Mouse (Mus musculus) olfactory bulb, adult 2 months (tissue): ENCODE measurements around the gene Farp2. TPM values are rescaled to one million over a fixed set of nuclear protein-coding genes. Genes with fewer than 3 reads are reported as not detected.

ENCODE experiments used
- H3K27ac ChIP-seq: fragments of 200-500 bp; 2 replicates; pipeline ENCODE4 v1.5.1; 2012; ENCODE audit warnings: low read depth, low read length; ENCODE audit not compliant: insufficient read depth
- H3K4me1 ChIP-seq: fragments of 200-500 bp; 2 replicates; pipeline ENCODE4 v1.6.1; 2012; ENCODE audit warnings: low read length; ENCODE audit not compliant: control insufficient read depth, insufficient read depth
- H3K4me3 ChIP-seq: fragments of 200-500 bp; 2 replicates; pipeline ENCODE4 v1.5.1; 2012; ENCODE audit warnings: mild to moderate bottlenecking, low read depth, low read length, moderate library complexity; ENCODE audit not compliant: insufficient read depth
- CTCF ChIP-seq: fragments of 200-500 bp; IDR thresholded peaks from 2 replicates; pipeline ENCODE4 v1.5.1; 2012; ENCODE audit warnings: low read depth, mild to moderate bottlenecking, low read length, moderate library complexity; ENCODE audit not compliant: insufficient read depth
- POLR2A ChIP-seq: fragments of 200-500 bp; IDR thresholded peaks from 2 replicates; pipeline ENCODE4 v1.6.1; 2012; ENCODE audit warnings: mild to moderate bottlenecking, low read depth, low read length, moderate library complexity; ENCODE audit not compliant: insufficient read depth
- WGBS: fragments of 180-500 bp; shearing (Covaris S2); methylation state at CpG from one replicate; pipeline ENCODE4 v1.1.7; 2018; 5-methylcytosine and 5-hydroxymethylcytosine counted together
- polyA plus RNA-seq: library from polyadenylated mRNA; stranded (reverse); fragments of >200 nt; gene quantifications from 2 replicates; pipeline ENCODE4 v1.2.4, GENCODE M21; 2012; ENCODE audit warnings: low replicate concordance; ENCODE audit not compliant: missing spikeins, insufficient read depth, insufficient read length

The Farp2 gene
- polyA plus RNA-seq, 1 experiment: not detected

GRCm38 (mm10) chr1:93624502-93624901 is 112.6 kb downstream of the Farp2 start:
- no peak for TF ChIP-seq POLR2A
- TF ChIP-seq CTCF: no peak
- Histone ChIP-seq H3K4me1 (no peaks in the 10 kb centered on the region), H3K27ac (no peak overlapping the region), H3K4me3 (no peak overlapping the region)
- WGBS: 100% methylated on average over 1 of the region's 1 CpGs

DNA sequence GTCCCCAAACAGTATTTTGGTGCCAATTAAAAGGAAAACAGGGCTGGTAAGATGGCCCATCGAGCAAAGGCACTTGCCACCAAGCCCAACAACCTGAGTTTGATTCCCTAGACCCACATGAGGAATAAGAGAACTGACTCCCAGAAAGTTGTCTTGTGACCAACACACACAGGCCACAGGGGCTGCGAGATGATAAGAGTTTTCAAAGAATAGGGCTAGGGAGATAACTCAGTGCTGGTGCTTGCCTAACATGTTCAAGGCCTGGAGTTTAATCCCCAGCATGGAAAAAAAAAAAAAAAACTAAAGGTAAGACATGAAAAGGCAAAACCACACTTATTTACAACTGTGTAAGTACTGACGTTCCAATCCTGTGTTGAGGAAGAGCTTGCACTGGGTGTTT is 118.9 kb downstream of the Farp2 start:
- Histone ChIP-seq H3K4me1 (peaks cover 2% of the 10 kb centered on the region; the same call in 1 of the 2 replicates), H3K27ac (no peak overlapping the region), H3K4me3 (no peak overlapping the region)
- TF ChIP-seq POLR2A (no peak), CTCF (no peak)
- WGBS: 84% methylated on average over 3 of the region's 3 CpGs

DNA sequence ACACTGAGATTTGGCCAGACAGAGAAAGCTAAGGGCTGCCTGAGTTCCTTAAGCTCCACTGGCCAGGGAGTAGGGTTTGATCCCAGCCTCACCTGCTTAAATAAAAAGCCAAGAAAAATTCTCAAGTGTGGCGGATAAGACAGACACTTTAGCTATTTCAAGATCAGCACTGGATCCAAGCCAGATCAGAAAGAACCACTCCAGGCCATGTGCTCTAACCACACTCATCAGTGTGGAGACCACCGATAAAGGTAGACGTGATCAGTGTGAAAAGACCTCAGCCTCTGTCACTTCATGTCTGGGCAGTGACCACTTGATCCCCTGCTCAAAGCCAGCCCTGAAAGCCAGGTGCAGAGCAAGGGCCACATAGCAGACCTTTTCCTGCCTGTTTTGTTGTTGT is 120.8 kb downstream of the Farp2 start:
- Histone ChIP-seq H3K4me1 (peaks cover 5% of the 10 kb centered on the region; the same call in 1 of the 2 replicates), H3K4me3 (no peak overlapping the region), H3K27ac (no peak overlapping the region)
- TF ChIP-seq POLR2A (no peak), CTCF (no peak)
- WGBS: 85% methylated on average over 3 of the region's 3 CpGs

GRCm38 (mm10) chr1:93634481-93634891 is 122.6 kb downstream of the Farp2 start:
- Histone ChIP-seq H3K4me3 (peak overlapping the region; percentile 66), H3K27ac (0 out of 2 replicates have a peak overlapping the region, but pooled peaks have one; percentile 32), H3K4me1 (peaks cover 5% of the 10 kb centered on the region; the same call in 1 of the 2 replicates)
- TF ChIP-seq CTCF: no peak
- 1% methylated on average over 6 of the region's 6 CpGs for WGBS

GRCm38 (mm10) chr1:93635091-93635579 is 123.3 kb downstream of the Farp2 start:
- TF ChIP-seq CTCF (no peak), POLR2A (no peak)
- WGBS: under 1% methylated on average over 58 of the region's 58 CpGs
- peak overlapping the region; percentile 66 for H3K4me3 ChIP-seq
- H3K27ac ChIP-seq: peak overlapping the region; percentile 32
- peaks cover 5% of the 10 kb centered on the region; the same call in 1 of the 2 replicates for H3K4me1 ChIP-seq

- peak overlapping the region; percentile 66 for H3K4me3 ChIP-seq
- no peak for TF ChIP-seq CTCF
- peak; percentile 84 for TF ChIP-seq POLR2A
- peak overlapping the region; percentile 95 for H3K27ac ChIP-seq
- H3K4me1 ChIP-seq: peaks cover 5% of the 10 kb centered on the region; the same call in 1 of the 2 replicates
- WGBS: under 1% methylated on average over 44 of the region's 44 CpGs
Observed at GRCm38 (mm10) chr1:93635580-93636192, 123.8 kb downstream of the Farp2 start.

DNA sequence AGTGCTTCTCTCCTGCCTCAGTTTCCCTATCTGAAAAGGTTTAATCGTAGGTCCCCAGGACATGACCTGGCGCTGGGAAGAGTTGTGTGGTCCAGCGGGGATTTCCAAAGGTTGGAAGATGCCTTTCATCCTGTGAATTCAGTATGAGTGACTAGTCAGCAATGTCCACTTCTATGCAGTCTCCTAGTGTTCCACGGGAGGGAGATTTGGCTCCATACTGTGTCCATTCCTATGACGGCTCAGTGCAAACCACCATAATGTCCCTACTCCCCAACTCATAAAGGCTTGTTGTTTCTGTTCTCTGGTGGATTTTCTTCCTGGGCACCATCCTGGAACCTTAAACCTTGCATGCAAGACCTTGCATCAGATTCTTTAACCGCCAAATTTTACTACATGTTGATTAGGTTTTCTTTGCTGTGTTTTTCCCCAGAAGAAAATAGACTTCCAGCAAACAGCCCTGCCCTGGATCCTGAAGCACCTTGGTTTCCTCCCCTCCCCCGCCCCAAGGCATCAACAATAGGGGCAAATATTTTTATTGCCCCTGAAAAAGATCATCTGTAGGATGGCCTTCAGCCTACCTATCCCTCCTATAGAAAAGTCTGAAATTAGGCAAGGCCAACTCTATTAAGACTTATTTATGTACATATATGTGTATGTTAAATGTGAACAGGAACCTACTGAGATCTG is 124.5 kb downstream of the Farp2 start:
- H3K27ac ChIP-seq: peak overlapping the region; percentile 95
- TF ChIP-seq POLR2A (no peak), CTCF (no peak)
- H3K4me3 ChIP-seq: peak overlapping the region; percentile 56
- WGBS: 26% methylated on average over 7 of the region's 7 CpGs
- H3K4me1 ChIP-seq: peaks cover 5% of the 10 kb centered on the region; the same call in 1 of the 2 replicates

- WGBS: 94% methylated on average over 2 of the region's 2 CpGs
- Histone ChIP-seq H3K4me1 (no peaks in the 10 kb centered on the region), H3K27ac (no peak overlapping the region), H3K4me3 (no peak overlapping the region)
- no peak for TF ChIP-seq CTCF
- no peak for TF ChIP-seq POLR2A
Observed at GRCm38 (mm10) chr1:93641978-93642377, 130.1 kb downstream of the Farp2 start.

- Histone ChIP-seq H3K4me1 (no peaks in the 10 kb centered on the region), H3K27ac (no peak overlapping the region), H3K4me3 (no peak overlapping the region)
- TF ChIP-seq POLR2A (no peak), CTCF (no peak)
- WGBS: 94% methylated on average over 2 of the region's 2 CpGs
Observed at GRCm38 (mm10) chr1:93642692-93643091, 130.8 kb downstream of the Farp2 start.
